Mouse (Mus musculus) urinary bladder, postnatal 36 days (tissue): ENCODE measurements around the gene Hyal2.
"Not testable (repeated sequence)": the region's sequence is repeated elsewhere in the genome, so short reads cannot be mapped to it uniquely, and the experiment has no call there.

Experiments used
- DNase-seq, 2 experiments: peaks; one replicate each; pipeline ENCODE4 v3.0.0; 2022; ENCODE audit warnings: low spot score in 2 of 2, mixed read lengths in 1 of 2

Hyal2 gene

GRCm38 (mm10) chr9:107568331-107569261, 851 bp downstream of the Hyal2 start:
- DNase-seq: peak; percentile 79 to 88

DNA sequence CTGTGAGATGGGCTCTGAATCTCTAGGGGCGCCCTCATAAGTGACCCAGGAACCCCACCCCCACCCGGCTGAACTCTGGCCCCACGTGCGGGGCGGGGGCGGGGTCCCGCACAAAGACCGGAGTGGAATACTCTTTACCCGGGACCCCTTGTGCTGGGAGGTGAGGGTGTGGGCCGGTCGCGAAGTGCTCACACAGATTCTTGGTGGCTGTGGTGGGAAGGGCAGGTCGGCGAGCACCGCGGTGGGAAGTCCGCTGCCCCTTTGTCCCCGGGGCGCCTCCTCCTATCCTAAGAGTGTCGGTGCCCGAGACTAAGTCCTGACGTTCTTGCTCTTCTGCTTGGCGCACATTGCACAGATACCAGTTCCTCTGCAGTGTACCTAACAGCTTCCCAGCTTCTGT, 1.5 kb downstream of the Hyal2 start:
- DNase-seq: no peak

DNA sequence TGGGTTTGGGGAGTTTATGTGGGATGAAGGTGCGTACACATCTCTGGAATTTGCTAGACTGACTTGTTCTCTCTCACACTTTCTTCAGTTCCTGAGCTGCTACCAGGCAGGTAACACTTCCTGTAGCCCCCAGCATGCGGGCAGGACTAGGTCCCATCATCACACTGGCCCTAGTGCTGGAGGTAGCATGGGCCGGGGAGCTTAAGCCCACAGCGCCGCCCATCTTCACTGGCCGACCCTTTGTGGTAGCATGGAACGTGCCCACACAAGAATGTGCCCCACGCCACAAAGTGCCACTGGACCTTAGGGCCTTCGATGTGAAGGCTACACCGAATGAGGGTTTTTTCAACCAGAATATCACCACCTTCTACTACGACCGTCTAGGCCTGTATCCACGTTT, 2.3 kb downstream of the Hyal2 start:
- DNase-seq: no peak

- no peak for DNase-seq
Measured at GRCm38 (mm10) chr9:107570845-107571244, 3.1 kb downstream of the Hyal2 start.

DNA sequence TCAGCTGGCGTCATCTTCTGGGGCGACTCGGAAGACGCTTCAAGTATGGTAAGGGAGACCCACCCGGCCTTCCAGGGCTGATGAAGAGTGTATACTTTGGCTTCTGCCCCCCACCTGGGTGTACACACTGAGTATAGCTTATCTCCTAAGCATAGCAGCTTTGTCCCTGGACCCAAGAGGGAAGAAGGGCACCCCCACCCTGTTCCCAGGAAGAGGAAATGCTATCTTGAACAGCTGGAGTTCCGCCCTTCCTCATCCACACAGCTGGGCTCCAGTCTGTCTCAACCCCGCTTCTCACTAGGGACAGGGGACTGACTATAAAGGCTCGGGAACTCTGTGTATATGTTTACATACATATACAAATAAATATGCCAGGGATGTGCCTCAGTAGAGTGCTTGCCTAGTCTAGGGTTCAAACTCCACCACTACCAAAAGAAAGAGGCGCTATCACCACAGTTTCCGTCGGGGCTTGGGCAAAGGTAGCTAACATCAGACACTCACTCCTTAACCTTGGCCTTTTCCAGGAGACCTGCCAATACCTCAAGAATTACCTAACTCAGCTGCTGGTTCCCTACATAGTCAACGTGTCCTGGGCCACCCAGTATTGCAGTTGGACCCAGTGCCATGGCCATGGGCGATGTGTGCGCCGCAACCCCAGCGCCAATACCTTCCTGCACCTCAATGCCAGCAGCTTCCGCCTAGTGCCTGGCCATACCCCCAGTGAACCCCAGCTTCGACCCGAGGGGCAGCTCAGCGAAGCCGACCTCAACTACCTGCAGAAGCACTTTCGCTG, 4.0 kb downstream of the Hyal2 start:
- DNase-seq: no peak

GRCm38 (mm10) chr9:107572327-107572662, 4.5 kb downstream of the Hyal2 start:
- no peak for DNase-seq

- DNase-seq: not testable (repeated sequence)
Measured at GRCm38 (mm10) chr9:107573774-107574173, 6.0 kb downstream of the Hyal2 start.

DNA sequence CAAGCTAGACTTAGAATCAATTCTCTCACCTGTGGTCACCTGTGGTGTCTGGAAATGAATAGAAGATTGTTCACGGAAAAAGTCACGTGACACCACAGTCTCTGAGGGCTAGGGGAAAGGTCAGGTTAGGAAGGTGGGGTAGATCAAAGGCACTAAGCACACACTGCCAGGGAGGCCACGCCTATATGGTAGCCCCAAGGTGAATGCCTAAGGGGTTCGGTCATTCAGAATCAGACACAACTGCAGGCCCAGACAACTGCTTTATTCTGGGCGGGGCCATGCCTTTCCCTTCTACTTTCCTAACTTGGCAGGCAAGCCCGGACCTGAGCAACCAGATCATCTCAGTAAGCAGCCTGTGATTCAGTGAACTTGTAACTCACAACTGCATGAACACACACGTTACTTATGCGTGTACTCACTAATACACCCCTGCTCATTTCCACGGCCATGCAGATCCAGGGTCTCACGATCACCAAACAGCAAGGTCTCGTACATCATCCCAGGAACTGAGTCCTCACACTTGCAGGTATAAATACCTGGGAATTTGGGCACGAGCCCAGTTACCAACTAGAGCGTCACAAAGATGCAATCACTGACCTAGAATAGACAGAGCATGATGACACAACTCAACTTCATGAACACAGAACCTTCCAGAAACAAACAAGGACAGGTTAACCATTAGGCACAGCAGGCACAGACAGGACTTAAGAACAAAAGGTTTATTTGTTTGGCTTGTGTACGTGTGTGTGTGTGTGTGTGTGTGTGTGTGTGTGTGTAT, 8.0 kb downstream of the Hyal2 start:
- peak; percentile 74 to 76 for DNase-seq

- peak; percentile 81 to 88 for DNase-seq
Measured at GRCm38 (mm10) chr9:107576357-107577107, 8.8 kb downstream of the Hyal2 start, which contains the start of gene Hyal1. Gene Hyal1 (plus strand): TSS chr9:107576927.

- DNase-seq: no peak
Measured at GRCm38 (mm10) chr9:107577871-107578270, 10.1 kb downstream of the Hyal2 start.

- DNase-seq: no peak
Measured at GRCm38 (mm10) chr9:107578587-107578986, 10.8 kb downstream of the Hyal2 start, which contains the start of gene Naa80. Gene Naa80 (plus strand): TSS chr9:107578887.

- no peak for DNase-seq
Measured at GRCm38 (mm10) chr9:107579023-107579900, 11.5 kb downstream of the Hyal2 start.

GRCm38 (mm10) chr9:107580501-107581317, 13.0 kb downstream of the Hyal2 start, which contains the start of gene Hyal3:
Gene Hyal3 (plus strand): TSS chr9:107580818.
- peak; percentile 84 to 92 for DNase-seq

DNA sequence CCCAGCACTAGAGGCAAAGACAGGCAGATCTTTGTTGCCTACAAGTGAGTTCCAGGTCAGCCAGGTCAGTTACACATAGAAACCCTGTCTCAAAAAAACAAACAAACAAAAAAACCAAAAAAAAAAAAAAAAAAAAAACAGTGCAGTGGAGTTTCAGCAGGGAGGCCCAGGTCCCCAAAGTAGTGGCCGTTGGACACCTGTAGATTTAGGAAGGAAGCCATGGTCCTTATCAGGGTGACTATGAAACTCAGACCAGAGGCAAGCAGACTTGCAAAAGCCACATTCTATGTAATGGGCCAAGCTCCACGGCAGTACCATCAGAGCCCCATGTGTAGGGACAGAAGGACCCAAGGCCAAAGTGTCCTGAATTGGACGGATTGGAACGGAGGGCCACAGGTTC, 13.8 kb downstream of the Hyal2 start:
- no peak for DNase-seq

DNA sequence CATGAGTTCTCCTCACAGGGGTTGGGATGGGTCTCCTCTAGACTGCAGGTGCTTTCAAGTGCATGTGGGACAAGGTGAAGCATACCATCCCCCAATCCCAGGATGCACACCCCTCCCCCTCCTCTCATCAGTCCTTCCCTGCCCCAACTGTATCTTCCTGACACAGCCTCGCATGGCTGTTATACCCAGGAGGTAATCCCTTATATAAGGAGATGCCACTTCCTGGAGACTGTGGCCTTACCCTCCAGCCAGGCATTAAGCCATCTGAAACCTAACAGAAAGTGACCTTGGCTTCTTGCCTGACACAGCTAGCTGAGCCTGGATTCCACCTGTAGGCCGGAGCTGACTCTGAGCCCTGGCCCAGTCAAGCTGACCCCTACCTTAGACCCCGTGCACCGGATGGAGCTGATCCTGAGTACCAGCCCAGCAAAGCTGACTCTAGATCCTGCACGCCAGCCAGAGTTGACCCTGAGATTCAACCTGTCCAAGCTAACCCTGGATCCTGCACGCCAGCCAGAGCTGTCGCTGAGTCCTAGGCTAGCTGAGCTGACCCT, 14.8 kb downstream of the Hyal2 start:
- no peak for DNase-seq

DNA sequence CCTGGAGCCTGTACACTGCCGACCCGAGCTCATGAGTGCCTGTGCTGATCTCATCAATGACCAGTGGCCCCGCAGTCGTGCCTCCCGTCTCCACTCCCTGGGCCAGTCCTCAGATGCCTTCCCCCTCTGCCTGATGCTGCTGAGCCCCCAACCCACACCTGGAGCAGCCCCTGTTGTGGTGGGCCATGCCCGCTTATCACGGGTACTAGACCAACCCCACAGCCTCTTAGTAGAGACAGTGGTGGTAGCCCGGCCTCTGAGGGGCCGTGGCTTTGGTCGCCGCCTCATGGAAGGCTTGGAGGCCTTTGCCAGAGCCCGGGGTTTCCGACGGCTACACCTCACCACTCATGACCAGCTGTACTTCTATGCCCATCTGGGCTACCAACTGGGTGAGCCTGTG, 15.4 kb downstream of the Hyal2 start:
- no peak for DNase-seq

- no peak for DNase-seq
Measured at GRCm38 (mm10) chr9:107586504-107586903, 18.8 kb downstream of the Hyal2 start.

DNA sequence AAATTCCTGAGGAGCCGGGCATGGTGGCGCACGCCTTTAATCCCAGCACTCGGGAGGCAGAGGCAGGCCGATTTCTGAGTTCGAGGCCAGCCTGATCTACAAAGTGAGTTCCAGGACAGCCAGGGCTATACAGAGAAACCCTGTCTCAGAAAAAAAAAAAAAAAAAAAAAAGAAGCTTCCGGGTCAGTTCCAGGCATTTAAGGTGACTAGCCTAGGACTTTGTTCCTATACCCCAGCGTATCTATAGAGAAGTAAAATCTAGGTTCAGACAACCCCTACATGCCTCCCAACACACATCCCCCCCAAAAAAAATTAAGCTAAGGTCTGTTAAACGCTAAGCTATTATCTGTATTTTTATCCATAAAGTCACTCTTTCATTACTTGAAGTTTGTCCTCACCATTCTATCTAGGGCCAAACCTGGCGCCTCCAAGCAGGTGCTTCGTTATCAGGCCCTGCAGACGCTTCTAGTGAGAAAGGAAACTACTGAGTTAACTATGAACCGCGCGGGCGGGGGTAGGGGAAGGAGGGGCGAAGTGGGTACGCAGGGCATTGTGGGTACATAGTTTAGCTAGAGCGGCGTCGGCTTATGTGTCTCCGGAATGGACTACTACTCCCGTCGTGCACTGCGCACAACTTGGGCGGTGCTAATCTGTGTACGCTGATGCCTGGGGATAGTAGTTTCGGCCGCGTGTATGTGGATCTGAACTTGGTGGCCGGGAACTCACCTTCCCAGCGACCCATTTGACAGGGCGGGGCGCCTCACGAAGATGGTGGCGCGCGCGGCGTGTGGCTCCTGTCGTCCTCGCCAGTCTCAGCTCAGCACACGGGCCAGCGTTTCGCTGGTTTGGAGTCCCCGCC, 19.5 kb downstream of the Hyal2 start, which contains the start of gene Ifrd2:
TSS of gene Ifrd2 (plus strand) at position 669 of the 859 bp plus-strand sequence.
- DNase-seq: peak; percentile 93 to 97
